Mouse (Mus musculus): Measurements from ENCODE around the gene Lgi2.

Lgi2 gene

DNA sequence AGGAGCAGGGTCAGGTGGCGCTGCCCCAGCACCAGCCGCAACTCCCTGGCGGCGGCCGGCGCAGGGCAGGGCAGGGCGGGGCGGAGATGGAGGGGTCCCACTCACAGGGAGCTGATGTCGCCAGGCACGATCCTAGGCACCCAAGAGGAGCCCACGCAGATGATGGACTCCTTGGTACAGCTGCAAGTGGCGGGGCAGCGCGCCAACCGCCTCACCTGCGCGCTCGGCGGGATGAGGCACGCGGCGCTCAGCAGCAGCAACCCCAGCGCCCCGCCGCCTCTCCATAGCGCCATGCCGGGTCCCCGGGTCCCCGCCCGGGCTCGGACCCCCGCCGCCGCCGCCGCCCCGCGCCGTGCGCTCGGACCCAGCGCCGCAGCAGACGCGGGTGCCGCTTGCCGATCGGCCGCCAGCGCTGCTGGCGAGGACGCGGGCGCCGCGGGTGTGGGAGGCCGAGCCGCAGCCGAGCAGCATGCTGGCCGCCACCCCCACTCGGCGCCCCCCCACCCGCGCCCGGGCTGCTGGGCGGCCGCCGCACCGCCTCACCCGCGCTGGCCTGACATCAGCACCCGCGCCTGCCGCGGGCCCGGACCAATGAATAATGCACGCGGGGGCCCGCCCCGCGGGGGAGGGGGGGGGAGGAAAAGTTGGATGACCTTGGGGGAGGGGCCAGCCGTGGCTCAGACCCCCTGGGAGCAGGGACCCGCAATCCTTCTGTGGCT lies at the start of gene Lgi2:
Gene Lgi2, minus strand, starts transcription at position 650 of the 719 bp plus-strand sequence.
- no peak for DNase-seq (ENCODE audit: low spot score in 2 of 2)

DNA sequence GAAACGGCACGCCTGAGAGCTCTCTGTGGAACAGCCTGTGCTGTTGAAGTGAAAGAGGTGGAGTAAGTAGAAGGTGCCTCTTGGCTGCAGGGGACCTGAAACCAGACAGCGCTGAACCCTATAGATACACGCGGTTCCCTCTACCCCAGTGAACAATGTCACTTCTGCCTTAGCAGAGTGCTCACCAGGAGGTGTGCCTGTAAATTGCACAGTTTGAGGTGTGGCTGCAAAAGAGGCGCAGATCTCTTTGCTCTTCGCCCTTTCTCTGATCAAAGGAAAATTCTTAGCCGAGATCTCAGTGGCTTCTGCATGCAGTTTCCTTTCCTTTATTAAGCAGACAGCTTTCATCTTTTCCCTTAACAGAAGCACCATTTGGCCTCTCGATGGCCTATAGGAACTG lies 49.2 kb upstream of the Lgi2 start:
- DNase-seq (ENCODE audit: low spot score in 2 of 2) = no peak

DNA sequence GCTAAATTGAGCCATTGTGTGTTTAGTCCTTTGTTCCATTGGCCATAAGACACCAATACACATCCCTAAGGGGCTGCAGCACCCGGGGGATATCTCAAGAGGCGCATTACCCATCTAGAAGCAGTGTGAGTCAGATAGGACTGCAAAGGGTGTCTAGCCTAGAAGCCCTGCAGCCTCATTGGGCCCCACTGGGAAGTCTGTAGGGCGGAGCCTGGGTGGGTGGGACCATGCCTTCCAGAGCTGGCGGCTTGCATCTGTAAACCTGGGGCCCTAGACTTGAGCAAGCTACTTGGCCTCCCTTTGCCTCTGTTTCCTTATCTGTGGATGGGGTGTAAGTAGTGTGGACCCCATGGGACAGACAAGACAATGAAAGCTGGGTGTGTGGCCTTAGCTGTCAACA lies 48.4 kb upstream of the Lgi2 start:
- no peak for DNase-seq (ENCODE audit: low spot score in 2 of 2)

DNA sequence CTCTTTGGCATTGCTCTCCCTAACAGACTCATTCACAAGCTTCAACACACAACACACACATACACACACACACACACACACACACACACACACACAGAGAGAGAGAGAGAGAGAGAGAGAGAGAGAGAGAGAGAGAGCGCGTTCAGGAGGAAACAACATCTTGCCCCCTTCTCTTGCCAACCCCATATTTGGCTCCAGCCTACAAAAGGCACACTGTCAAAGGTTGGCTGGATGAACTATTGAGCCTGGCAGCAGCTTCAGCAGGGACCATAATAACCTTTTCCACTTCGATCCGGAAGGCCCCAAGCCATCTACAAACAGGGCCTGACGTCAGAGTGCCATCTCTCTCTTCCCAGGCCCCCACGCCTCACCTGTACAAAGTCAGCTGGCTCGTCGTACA lies 46.5 kb upstream of the Lgi2 start:
- no peak for DNase-seq (ENCODE audit: low spot score in 2 of 2)

DNA sequence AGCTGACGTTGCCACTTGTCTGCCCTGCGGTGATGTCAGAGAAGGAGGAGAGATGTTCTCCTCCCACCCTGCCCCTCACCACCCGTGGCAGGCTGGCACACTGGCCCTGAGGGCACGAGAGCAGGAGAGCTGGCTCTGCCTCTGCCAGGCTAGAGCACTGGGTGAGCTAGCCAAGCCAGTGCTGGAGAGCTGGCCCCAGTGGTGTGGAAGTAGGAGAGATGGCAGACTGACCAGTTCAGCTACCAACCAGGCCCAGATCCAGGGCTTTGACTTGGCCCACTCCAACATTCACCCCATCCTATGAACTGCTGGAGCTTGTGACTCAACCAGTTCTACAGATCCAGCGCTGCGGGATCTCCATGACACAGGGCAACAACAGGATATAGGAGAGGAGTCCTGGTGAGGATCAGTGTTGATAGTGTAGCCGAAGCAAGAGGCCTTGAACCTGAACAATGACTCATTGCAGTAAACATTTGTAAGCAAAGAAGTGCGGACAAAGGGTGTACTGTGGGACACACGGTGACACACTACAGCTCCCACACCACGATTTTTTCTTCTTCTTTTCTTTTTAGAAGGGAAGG lies 45.1 kb upstream of the Lgi2 start:
- no peak for DNase-seq (ENCODE audit: low spot score in 2 of 2)

DNA sequence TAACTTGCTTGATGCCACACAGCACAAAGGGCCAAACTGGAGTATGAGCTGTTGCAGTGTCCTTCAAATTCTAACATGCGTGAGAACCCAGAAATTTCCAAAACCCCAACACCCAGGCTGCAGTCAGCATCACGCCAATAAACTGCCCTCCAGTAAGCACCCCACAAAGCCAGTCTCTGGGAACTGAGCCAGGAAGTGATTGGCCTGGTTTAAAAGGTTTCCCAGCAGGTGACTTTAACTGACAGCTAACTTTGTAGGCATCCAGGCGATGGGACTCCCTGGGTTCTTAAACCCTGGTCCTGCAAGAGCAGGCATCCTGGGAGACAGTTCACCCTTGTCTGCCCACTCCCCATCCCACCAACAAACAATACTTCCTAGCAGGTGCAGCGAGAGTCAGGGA lies 44.0 kb upstream of the Lgi2 start:
- DNase-seq (ENCODE audit: low spot score in 2 of 2) = no peak

DNA sequence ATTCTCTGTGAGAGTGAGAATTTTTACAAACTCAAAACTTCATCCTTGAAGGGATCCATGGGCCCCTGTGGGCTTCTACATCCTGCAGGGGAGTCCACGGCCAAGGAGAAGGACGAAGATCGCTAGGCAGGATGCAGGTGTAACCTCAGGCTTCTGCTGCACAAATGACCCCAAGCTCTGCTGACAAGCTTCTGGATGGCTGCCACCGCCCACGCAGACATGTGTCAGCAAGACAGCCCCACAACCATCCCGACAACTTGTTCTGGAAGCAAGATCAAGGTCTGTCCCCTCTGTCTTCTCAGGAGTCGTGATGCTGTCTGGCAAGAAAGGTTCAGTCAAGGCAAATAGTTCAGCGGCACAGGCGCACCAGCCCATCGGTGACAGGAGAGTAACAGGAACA lies 43.4 kb upstream of the Lgi2 start:
- DNase-seq (ENCODE audit: low spot score in 2 of 2) = no peak

DNA sequence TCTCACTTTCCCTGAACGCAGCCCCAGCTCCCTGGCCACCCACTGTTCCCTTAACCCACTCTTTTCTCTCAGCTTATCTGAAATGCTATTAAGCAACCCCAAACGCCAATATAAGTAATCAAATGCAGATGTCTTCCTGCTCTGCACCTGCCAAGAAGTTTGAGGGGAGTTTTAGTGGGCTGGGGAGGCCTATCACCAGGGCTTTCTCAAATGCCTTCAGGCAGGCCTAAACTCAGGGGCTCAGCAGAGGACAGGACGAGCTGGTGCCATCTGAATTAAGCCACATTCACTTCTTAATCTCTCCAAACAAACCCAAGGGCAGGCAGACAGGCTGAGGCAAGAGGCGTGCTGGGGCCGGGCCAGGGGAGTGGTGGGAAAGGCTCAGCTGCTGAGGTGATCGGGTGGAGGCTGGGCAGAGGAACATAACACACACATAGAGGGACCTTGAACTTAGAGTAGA lies 38.4 kb upstream of the Lgi2 start:
- no peak for DNase-seq (ENCODE audit: low spot score in 2 of 2)

DNA sequence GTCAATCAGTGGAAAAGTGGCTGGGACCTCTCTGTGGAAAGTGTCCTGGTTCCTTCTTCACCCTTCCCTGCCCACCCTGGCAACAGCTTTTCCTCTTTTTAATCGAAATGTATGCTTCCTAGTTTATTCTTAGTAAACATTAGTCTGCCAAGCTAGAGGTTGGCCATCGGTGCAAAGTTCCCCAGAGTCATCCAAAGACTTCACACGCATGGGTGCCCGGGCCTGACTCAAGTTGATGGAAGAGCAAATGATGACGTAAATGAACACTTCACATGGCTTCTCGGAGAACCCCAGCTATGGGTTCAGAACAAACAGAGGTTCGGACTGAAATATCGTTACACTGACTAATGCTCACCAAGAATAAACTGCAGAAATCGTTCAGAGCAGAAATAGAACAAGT lies 24.4 kb upstream of the Lgi2 start:
- DNase-seq (ENCODE audit: low spot score in 2 of 2) = no peak

DNA sequence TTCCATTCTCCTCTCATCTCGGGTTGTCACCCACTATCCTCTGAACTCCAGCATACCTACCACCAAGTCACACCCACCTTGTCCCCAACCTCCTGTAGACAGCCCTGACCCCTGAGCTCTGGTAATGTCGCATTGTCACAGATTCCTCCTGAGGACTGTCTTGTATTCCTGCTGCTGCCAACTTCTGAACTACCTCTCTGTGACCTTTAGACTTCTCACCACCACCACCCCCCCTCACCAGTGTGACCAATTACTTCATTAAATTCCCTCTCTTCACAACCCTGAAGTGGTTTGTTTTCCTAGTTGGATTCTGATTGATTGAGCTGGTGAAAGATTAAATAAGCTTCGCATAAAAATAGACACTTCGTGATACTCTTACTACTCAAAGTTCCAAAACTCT lies 22.4 kb upstream of the Lgi2 start:
- DNase-seq (ENCODE audit: low spot score in 2 of 2) = no peak

DNA sequence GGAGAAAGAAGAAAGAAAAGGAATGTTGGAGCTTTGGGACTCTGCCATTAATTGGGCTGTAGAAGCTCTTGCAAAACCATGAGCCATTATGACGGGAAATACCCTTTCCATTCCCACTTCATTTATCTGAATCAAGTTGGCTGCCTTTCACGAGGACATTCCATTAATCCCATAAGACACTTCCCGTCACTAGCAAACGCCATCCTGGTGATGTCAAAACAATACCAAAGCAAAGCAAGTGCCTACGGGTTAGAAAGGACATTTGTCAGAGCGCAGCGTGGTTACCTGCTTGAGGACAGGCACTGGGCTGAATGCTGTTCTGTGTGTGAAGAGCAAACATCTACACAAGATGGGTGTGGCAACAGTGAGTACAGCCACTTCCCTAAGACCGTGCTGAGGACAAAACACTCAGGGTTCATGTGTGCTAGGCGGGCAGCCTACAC lies 21.1 kb upstream of the Lgi2 start:
- DNase-seq (ENCODE audit: low spot score in 2 of 2) = no peak

DNA sequence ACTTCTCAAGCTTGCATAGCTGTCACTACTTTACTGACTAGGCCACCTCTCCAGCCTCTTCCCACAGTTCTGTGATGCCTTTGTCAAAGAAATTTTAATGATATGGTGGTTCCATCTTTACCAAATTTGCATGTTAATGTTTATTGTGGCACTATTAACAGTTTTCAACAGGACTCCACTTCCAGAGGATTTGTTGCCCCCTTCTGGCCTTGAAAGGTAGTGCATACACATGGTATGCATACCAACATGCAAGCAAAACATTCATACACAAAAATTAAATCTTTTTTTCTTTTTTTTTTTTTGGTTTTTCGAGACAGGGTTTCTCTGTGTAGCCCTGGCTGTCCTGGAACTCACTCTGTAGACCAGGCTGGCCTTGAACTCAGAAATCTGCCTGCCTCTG lies 6.3 kb upstream of the Lgi2 start:
- DNase-seq (ENCODE audit: low spot score in 2 of 2) = no peak

DNA sequence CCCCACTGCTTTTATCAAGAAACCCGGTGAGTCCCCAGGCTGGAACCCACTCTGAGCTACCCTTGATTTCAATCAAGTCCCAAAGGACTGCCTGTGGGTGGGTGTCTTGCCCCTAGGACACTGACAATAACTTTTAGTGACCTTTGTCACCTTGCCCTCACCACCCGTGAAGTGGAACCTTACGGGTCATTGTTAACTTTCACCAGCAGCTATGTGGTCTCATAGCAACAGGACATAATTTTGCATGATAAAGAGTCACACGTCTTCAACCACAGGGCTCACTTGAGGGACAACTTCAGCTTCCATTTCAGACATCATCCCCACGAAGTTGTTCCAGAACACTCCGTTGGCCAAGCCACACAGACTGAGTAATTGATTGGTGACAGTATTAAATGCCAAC lies 4.5 kb upstream of the Lgi2 start:
- DNase-seq (ENCODE audit: low spot score in 2 of 2) = no peak

DNA sequence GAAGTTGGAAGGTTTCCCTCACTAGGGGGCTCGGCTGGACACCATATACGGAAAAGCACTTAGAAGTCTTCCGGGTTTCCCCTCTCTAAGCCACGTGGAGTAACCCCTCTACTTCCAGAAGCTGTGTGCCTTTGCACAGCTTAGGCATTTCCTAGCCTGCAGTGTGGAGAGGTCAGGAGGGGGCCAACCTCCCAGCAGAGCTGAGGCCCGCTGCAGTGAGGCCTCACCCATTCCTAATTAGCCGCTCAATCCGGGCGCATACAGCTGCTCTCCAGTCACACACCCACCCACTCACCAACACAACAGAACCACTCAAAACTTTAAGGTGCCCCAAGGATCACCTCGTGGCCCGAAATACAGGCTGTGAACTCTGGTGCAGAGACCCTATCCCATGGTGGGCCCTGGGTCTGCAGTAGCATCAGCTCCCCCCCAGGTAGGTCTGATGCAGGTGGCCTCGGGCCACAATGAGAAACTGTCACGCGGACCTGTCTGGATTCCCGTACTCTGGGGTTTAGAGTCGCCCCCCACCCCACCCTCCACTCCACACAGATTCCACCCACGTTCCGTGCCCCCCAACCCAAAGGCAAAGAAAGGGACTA lies 949 bp downstream of the Lgi2 start:
- DNase-seq (ENCODE audit: low spot score in 2 of 2) = no peak

DNA sequence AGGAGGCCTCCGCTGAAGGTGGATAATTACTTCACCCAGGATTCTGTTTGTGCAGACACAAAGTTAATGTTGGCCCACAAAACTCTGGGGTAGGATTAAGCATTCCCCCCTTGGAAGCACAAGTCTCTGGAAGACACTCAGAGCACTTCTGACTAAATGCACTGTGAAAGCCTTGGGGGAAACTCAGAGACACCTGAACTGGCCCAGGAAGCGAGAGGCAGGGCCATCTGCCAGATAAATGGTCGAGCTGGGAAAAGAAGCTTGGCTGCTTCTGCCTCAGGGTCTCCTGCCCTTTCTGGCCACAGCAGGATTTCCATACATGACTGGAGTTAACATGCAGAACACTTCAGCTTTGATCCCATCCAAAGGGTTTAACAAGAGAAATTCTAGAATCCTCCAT lies 1.9 kb downstream of the Lgi2 start:
- DNase-seq (ENCODE audit: low spot score in 2 of 2) = no peak

DNA sequence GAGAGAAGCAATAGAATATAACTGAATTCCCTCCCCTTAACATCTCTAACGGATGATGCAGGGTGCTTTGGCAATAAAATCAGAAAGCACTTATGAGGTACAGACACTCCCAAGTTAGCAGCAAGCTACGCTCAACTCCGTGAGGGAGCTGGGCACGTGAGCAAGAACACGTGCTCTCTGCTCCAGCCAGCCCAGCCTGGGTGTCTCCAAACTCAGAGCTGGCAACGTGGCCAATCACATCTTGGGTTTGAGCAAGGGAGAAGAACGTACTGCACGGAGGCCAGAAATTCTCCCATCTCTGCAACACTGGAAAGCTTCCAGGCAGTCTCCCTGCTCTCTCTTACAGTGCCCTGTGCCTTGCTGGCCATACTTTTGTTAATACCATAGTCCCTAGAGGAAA lies 6.0 kb downstream of the Lgi2 start:
- DNase-seq (ENCODE audit: low spot score in 2 of 2) = no peak

DNA sequence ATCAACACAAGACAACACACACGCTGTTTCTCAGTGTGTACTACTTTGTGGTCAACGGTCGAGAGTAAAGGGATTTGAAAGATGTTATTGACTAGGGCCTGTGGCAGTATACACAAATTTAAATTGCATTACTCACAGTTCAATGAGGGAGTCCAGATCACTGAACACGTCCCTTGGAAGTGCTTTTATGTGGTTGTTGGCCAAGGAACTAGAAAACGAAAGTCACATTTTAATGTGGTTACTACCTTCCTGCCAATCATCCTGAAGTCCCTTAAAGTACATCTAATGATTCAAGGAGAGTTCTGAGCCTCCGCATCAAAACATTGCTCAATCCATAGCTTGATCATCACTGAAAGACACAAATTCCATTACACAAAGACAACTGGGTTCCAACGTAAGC lies 10.7 kb downstream of the Lgi2 start:
- DNase-seq (ENCODE audit: low spot score in 2 of 2) = no peak

DNA sequence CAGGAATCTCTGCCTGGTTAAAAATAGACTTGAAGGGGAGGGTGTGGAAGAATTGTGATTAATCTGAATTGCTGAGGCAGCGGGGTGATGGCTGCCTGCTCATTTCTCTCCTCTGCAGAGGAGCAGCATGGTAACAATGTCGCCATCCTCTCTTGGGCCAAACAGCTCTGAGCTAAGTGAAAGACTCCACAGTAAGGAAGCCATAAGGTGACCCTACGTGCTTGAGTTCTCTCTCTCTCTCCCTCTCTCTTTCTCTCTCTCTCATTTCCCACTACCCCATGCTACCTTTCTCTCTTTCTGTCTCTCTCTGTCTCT lies 15.0 kb downstream of the Lgi2 start:
- no peak for DNase-seq (ENCODE audit: low spot score in 2 of 2)

DNA sequence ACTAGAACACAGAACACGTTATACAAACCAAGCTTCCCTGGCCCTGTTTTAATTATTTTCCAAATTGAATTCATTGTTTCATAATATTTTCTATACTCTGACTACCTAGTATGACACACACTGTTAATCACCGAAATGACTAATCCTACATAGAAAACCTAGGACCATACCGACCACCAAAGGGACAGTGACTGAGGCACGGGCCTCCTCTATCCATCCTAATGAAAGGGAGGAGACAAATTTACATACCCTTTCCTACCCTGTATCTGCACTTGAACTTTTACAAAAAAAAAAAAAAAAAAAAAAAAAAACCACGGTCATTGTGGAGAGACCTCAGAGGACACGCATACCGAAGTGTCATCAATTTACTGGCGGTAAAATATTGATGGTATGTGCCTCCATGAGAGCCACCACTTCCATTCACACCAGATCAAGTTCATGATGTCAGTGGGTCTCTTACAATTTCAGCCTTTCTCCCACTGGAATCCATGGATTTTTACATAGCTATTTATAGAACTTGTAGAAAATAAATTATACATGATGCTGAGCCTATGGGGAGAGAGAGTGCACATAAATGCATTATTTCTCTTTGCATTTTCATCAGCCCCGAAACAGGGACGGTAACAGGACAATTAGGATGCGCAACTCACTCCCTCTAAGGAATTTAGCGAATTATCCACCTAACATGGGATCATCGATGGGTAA lies 15.5 kb downstream of the Lgi2 start:
- no peak for DNase-seq (ENCODE audit: low spot score in 2 of 2)

DNA sequence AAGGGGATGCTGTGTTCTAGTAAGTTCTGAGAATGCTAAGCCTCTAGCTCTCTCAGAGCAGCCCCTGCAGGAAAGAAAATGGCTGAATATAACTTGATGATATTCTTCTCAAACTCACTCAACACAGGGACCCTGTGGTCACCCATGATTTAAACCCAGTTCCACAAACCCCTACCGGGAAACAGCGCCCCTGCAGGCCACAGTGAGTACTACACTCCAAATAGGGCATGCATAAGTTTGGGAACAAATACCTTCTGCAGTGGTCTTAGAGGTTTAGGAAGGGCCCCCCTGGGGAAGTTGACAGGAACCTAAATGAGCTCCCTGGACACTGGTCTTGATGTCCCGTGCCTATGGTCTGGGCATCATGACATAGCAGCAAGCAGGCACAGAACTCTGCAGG lies 19.3 kb downstream of the Lgi2 start:
- DNase-seq (ENCODE audit: low spot score in 2 of 2) = peak in 1 of 2 experiments; percentile 4

DNA sequence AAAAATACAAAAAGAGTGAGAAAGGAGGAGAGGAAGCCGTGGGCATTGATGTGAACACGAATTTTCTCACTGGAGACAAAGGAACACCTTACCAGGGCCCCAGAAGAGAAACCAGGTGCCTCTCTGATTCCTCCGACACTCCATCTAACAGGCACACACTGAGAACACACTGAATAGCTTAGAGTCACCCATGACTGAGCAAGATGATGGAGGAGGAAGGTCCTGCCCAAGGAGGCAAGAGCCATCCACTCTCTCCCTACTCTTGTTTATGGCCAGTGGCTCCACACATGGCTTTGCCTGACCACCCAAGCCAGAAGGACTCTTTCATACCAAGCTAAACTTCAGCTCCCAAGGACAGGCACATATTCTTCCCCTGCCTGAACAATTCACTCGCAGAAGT lies 22.5 kb downstream of the Lgi2 start:
- no peak for DNase-seq (ENCODE audit: low spot score in 2 of 2)

DNA sequence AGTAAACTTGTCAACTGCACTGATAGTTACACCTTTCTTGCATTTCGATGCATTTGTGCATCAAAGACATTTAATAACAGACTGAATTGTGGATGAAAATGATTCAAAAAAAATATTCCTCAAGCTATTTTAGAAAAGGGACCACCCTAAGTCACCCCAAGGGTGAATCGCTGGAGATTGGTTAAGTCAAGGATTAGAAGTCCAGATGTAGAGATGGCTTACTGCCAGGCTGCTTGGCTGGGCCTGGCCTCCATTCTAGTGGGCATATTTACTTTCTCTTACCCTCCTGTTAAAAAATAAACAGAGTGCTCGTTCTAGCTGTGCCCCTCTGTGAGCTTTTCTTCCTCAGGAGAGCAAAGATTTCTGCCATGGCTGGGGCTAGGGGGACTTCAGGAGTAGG lies 26.1 kb downstream of the Lgi2 start:
- no peak for DNase-seq (ENCODE audit: low spot score in 2 of 2)

DNA sequence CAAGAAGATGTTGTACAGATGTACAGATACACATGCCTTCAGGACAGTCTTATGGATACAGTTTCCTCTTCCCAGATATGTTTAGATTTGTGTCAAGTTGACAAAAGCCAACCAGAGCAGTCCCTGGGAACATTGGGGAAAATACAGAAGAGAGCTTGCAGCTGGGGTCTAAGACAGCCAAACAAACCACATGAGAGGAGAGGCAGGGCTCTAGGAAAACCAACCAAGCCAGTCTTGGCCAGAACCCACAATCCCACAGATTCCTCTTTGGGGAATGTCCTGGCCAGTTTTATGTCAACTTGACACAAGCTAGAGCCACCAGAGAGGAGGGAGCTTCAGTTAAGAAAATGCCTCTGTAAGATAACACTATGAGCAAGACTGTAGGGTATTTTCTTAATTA lies 26.8 kb downstream of the Lgi2 start:
- no peak for DNase-seq (ENCODE audit: low spot score in 2 of 2)
